Mouse (Mus musculus) embryonic fibroblast, embryonic 13.5 days (primary cell): ENCODE measurements around the gene Dao.

Experiments
- CTCF ChIP-seq: IDR thresholded peaks from 2 replicates; pipeline ENCODE4 v1.5.1; 2011; ENCODE audit warnings: mild to moderate bottlenecking, control low read depth, low read length, moderate library complexity, borderline replicate concordance; ENCODE audit not compliant: insufficient read depth
- POLR2A ChIP-seq: IDR thresholded peaks from 2 replicates; pipeline ENCODE4 v1.6.1; 2011; ENCODE audit warnings: low read depth, mild to moderate bottlenecking, control low read depth, low read length, moderate library complexity

DNA sequence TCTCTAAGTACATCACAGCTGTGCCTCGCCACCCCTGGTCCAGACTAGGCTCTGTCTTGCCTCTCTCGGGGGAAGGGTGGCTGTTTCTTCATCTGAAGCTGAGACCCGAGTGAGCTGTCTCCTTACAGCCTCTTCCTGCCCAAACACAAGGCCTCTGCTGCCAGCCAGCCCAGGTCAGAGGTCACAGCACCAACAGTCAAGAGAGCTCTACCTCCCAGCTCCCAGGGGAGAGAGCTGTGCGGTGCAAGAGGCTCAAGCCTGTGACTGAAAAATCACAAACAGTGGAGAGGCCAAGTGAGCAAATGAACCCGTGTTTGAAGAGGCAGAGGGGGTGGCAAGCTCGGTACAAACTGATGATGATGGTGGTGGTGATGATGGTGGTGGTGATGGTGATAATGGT is 63.1 kb downstream of the Dao start:
- TF ChIP-seq CTCF, result no peak
- no peak for TF ChIP-seq POLR2A
